Mouse (Mus musculus): ENCODE measurements at regions not wholly inside any gene's neighbourhood (a gene's known extent, or its start where the extent isn't known, plus 50 kb on each side); places are given as distances from the start of the nearest gene placed in this dataset.

DNA sequence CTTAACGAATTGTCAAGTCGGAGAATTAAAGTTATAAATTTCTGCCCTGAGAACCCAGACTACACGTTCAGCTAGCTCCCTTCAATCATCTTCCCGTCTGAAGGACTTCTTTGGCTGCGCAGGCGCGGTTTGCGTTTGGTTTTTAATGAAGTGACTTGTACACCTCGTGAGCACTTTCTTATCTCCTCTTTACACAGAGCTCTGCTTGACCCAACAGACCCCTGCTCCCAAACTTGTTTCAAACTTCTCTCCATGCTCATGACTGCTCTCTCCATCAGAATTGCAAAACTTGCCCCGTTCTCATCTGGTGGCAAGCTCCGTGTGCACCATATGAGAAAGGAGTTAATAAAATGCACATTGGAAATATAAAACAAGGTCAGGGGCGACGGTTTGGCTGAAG is 257.2 kb upstream of the Nt5e start:
- no peak for DNase-seq (ENCODE audit: low spot score)

DNA sequence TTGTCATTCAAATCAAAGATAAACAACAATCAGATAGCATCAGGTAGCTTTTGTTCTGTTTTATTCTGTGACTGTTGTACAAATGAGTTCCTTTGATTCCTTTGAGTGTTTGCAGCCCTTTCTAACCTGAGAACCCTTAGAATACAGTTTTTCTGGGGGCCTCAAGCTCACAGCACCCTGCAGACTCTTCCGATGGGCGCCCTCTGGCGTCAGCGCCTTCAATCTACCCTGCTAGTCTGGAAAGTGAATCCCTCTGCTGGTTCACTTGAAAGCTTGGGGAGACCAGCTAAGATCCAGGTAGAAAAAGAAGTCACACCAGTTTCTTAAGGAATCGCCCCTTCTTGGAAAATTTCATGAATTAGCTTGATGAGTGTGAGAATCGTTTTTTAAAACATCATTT is 253.8 kb upstream of the Nt5e start:
- peak; percentile 42 for DNase-seq (ENCODE audit: low spot score)

DNA sequence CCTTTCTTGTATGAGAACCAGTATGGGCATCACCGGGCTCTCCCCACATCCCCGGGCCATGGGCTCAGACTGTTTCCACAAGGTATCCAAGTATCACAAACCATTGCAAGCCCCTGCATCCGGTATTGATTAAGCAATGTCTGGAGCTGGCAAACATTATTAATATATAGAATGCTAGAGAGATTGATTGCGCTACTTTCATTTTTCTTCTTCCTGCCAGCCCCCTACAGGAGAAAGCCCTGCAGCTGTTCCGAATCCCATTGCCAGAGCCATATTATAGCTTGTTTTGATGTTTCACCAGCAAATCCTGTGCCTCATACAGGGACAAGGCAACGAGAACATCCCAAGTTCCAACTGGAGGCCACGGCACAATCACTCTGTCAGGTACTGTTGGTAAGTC is 253.4 kb upstream of the Nt5e start:
- DNase-seq (ENCODE audit: low spot score) = no peak

DNA sequence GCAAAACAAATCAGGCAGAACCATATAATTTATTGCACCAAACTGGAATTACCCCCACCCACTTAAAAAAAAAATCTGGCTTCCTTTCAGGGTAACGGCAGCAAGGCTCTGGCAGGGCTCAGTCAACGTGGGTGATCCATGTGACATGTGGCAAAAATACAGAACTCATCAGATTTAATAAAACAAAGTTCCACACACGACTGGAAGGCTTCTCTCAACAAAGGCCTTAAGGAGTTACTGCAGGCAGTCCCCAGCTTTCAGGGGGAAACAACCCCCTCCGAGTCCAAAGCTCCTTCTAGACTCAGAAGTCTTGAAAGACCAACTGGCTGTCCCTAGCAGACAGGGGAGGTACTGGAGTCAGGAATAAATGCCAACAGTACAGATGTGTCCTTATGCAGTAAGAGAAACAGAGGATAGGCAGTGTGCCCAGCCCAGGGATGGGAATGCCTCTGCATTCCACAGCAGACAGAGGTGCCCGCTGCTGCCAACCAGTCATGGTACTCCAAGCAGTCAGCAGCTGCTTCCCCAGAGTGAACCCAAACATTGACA is 244.0 kb upstream of the Nt5e start:
- DNase-seq (ENCODE audit: low spot score) = no peak

DNA sequence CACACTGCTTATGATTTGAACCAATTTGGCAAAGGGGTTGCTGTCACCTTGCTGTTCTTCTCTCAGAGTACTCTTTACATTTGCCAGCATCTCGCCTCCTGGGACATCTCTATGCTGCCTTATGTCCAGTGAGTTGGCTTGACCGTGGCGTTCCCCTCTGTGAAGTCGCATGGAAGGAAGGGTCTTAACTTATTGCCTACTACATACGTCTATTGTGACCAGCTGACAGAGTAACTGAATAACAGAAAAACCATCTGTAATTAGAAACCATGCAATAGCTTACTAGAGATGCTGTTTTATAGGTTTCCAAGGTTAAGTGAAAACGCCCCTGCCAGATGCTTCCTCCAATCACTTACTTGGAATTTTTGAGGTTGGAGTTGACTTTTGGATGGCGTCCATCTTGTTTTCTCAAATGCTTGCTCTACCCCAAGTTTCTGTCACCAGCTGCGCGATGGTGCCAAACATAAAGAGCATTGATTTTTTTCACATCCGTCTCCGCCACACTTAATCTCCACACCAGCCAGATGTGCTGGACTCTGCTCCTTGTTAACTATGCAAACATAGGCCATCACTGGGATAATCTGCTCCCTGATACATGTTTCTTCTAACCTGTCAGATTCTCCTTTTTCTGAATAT is 241.7 kb upstream of the Nt5e start:
- DNase-seq (ENCODE audit: low spot score) = no peak

DNA sequence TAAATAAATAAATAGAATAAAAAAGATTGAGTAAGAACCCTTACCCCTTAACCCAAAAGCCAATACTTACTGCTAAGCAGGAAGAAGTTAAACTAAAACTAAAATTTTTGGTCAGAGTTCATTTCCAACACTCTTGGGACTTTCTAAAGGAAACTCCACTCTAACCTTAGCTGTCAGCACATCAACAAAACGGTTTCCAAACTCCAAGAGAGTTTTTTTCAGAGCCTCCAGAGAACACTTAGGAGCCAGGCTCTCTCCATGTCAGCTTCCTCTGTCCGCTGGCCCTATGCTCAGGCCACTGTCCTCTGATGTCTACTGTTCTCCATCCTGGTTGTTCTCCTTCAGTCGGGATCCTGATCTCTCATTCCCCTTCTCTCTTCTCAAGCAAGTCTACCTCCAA is 241.1 kb upstream of the Nt5e start:
- DNase-seq (ENCODE audit: low spot score) = no peak

DNA sequence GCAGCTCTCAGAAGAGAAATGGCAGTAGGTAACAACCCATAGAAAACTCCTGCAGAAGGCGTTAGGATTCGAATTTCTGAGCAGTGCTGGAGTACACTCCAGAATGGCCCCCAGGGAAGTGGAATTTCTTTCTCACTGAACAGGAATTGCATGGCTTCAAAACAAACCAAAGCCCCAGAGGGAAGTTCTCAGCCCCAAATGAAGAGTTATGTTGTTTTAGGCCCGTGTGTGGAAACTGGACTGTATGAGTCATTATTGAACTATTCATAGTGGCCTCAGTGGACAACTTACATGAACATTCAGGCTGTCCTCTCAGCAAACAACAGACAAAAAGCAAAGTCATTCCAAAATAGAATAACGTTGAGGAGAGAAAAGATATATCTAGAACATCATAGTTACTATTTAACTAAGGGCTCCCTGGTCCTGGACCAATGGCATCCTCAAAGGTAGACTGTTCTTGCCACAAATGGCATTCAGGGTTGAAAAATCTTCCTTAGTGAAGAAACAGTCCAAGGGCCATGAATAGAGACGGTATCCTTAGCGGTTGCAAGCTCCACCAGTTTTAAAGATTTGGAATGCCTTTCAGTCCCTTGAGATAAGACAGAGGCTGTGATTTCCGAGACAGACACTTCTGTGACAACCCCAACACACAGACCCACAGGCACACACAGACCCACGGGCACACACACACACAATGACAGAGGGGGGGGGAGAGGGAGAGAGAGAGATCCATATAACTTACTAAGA is 235.0 kb upstream of the Nt5e start:
- no peak for DNase-seq (ENCODE audit: low spot score)

DNA sequence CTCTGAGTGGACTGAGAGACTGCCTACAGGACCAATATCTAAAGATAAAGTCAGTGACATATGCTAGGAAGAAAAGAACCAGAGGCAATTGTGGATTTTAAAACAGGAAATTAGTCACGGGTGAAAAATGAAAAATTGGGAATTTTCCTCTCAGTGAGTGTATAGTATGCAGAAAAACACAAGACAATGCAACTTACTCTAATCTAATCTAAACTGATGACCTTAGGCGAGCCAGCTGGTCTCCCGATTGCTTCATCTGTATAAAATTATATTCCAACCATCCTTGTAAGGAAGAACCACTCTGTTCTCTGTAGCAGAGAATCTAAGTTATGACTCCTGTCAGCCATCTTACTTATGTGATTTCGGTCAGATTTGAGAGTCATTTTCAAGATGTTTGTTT is 234.4 kb upstream of the Nt5e start:
- no peak for DNase-seq (ENCODE audit: low spot score)

DNA sequence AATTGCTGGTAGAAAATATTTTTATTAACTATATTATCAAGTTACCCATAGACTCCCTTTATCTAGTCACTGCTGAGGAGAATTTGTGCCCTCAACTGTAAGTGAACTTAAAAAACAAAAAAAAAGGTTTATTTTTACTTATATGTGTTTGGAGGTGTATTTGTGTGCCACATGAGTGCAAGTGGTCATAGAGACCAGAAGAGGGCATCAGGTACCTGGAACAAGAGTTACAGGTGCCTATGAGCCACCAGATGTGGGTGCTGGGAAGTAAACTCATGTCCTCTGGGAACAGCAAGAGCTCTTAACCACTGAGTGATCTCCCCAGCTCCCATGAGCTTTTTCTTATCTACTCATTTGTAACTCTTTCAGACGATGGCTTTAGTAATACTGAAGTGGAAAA is 213.9 kb upstream of the Nt5e start:
- DNase-seq (ENCODE audit: low spot score) = no peak

DNA sequence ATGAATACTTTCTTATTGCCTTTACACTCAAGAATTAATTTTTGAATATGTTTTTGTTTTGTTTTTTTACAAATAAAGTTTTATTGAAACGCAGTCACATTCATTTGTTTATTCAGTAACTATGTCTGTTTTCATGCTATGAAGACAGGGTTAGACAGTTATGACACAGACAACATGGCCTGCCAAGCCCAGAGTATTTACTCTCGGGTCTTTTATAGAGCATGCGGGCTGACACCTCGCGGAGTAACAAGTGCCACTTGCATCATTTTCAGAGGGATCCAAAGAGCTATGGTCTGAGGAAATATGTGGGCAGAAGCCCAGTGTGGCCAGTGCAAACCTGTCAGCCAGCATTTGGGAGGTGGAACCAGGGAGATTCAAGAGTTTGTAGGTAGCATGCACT is 206.5 kb upstream of the Nt5e start:
- DNase-seq (ENCODE audit: low spot score) = no peak

DNA sequence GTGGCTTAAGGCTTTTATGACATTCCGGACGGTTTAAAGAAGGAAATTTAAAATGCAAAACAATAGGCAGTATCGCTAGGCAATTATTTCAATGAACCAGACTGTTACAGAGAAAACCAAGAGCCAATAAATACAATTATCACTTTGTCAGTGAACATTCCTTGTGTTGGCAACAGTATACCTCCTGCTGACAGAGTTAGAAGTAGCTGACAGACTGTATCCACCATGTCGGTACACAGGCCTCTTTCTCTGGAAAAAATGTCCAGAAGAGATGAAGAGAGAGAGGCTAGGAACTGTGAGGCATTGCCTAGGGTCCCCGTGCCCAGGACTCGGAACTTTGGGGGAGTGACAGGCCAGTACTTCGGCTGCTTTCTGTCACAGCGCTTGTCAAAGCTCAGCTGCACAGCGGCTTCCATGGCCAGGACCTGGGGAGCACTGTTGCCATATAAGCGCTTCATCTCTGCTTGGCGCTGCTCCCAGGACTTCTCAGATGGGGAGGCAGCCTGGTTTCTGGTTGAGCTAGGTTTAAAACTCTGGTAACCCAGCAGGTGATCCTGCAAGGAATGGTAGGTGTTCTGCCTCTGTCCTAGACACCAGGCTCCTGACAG is 205.9 kb upstream of the Nt5e start:
- DNase-seq (ENCODE audit: low spot score) = no peak

DNA sequence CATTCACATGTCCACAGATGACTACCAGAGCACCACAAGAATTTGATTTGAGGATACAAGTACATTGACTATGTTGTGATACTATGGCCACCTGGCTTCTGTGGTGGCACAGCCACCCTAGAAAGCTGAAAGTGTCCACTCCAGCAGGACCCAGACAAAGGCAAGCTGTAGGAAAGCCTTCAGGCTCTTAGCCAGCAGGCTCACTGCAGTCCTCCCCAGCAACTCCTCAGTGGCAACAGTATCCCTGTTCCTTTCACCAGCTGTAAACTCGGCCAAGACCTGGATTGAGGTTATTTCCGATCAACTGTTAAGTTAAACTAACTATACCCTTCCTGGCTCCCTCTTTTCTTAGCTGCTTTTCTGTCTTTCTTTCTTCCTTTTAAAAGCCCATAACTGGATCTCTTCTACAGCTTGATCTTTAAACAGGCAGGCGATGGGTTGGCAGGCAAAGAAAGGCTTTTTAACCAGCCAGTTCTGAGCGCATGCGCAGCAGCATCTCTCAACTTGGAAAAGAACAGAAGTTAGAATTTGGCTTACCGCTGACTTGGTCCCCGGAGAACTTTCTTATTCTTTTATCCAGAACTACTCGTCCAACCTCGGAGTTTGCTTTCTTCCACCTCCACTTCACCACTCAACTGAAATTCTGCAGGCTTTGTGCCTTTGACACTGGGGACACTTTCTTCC is 202.5 kb upstream of the Nt5e start:
- DNase-seq (ENCODE audit: low spot score) = peak; percentile 36

DNA sequence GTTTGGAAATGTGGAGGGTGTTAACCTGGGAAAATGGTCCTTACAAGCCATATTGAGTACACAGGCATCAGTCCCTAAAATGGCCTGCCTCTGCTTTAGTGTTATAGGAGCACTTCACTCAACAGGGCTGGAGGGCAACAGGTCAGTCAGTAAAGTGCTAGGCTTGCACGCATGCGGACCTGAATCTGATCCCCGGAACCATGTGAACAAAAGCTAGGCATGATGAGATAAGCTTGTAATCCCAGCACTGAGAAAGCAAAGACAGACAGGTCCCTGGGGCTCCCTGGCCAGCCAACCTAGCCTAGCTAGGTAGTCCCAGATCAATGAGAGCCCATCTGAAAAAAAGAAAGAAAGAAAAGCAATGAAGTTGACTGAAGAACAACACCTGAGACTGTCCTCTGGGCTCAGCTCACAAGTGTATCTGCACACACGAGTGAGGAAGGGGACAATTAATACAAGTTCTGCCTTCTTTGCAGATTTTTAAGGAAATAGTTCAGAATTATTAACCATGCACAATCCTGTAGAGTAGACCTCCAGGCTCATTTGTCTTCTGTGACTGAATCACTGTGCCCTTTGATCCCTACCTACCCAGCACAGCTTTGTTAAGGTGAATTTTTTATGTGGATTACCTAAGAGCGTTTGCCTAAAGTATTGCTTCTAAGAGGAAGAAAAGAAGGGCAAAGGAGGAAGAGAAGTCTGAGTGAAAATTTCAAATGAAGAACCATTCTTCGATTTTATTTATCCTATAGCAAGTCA is 163.8 kb upstream of the Nt5e start:
- no peak for DNase-seq (ENCODE audit: low spot score)

DNA sequence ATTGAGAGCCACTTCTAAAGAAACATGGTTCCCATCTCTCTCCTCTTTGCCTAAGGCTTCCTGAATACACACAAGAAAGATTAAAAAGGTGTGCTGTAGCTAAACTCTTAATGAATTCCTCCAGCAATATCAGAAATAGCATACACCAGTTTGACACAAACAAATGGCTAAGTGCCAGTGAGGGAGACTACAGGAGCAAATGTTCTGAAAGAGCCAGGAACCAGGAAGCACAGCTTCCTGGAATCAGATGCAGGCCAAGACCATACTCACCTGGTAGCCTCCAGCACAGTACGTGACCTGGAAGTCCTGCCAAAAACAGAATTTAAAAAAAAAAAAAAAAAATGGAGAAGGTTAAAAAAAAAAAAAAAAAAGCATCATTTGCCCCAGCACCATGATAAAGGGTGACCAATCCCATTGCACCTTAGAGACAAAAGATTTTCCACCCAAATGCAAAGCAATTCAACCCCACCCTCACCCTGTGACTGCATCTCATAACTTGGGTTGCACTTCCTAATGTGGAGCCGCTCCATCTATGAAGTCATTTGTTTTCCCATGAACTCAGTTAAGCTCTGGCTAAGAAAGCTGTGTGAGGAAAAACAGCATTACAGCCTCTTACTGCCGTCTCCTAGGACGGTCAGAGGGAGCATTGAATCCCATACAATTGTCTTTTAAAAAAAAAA is 149.3 kb upstream of the Nt5e start:
- no peak for DNase-seq (ENCODE audit: low spot score)

DNA sequence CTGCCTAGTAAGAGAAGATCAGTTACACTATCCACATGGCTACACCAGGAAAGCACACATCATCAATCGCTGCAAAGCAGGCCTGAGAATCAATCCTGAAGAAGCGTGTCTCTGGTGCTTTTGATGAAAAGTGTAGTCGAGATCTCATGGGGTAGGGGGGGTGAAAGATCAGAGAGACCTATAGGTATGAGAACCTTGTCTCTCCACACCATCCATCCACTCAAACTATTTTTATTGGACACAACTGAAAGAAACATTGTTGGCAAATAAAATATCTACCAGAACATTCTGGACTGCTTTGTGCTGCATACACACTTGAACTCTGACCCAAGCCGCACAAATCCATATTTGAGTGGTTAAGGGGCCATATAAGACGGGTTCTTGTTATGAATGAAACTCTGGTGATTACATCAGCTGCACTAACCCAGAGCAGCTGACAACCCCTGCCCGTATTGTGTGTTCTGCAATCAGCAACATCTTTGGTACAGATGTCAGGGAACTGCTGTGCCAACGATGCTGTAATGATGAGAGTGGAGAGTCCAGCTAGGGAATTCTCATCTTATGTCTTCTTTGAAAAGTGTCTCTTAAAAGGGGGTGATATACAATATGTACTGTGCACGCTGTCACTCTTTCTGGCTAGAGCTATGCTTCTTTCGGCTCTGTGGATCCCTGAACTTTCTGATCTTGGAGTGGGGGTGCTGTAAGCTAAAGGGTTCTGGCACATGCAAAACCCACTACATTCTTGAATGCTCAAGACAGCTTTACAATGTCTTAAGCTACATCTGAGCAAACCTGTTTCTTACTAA is 145.6 kb upstream of the Nt5e start:
- no peak for DNase-seq (ENCODE audit: low spot score)

DNA sequence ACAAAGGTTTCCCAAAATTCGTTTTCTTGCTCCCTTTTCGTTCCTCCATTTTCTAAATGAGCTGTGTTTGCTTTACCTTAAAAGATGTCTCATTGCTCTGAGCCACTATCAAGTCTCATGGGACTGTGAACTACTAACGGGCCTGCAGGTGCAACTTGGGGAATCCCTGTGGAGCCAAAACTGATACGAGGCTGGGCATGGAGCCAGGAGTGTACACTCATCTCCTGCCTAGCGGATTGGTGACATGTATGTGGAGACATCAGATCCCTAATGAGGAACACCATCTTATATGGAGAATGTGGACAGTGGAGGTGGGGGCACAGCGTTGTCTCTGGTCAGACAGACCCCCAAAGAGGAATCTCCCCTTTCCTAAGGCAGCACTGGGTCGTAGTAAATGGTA is 119.6 kb upstream of the Nt5e start:
- DNase-seq (ENCODE audit: low spot score) = no peak

DNA sequence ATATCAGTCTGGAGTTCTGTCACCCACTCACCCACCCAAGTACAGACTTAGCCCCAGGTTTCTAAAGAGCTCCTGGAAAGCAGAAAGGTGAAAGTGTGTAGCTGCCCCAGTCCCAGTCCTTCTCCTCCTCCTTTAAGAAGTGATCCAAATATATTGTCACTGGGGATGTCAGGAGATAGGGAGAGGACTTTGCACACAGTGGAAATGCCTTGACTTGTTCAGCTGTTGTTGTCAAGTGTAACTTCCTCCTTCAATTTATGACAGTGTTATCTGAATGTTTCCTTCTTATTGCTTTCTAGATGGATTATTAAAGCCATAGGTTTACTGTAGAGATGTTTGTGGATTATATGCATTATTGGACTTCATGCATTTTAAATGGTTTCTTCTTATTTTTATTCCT is 119.0 kb upstream of the Nt5e start:
- no peak for DNase-seq (ENCODE audit: low spot score)

DNA sequence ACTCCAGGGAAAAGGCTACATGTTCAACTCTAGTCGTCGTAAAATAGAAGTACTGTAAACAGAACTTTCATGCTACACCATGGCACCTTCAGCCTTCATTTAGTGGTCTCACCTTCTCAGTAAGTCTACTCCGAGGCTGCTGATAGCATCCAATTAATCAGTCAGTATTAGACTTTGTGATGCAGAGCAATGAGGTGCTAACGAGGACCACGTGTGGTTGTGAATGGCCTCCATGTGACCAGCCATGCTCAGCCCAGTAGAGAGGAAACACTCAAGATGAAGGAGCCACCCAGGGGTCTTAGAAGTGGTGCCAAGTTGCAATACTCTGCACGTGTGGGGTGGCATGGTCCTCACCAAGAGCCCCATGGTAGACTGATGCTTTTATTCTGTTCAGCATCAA is 112.2 kb upstream of the Nt5e start:
- DNase-seq (ENCODE audit: low spot score) = no peak

DNA sequence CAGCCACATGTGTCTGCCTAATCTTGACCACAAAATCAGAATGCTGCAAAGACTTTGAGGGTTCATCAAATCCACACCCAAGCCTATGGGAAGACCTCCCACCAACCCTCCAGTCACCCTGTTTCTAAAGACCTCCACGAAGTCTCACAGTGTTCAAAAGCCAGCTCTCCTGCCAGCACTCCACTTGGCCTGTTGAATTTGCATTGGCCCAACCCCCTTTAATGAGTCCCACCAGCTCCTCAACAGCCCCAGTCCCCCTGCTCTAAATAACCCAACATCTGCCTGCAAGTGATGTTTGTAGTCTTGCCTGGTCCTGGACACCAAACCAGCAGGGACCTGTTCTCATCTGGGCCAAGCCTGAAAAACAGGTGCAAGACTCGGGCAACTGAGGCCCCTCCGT is 106.6 kb upstream of the Nt5e start:
- DNase-seq (ENCODE audit: low spot score) = no peak

DNA sequence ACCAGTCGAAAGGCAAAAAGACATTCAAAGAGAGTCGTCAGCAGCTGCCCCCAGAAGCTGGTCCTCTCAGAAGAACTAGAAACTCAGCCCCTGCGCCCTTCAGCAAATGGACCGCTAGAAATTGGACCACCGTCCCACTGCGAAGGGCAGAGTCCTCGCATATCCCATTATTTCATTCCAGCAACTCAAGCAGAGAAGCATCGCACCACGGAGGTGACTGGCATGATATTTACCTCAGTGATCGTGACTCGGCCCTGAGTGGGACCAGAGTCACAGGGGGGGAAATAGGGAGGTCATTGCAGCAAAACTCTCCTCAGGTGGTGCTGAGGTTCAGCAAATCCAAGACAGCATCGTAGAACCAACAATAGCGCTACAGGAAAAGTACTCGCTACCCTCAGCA is 105.7 kb upstream of the Nt5e start:
- no peak for DNase-seq (ENCODE audit: low spot score)
